13 mouse cellular contexts compared by ENCODE assay signal in genomic region chr5:104096078-104096938, GRCm38 (mm10). TPM values are rescaled to one million over a fixed set of nuclear protein-coding genes. Genes with fewer than 3 reads are reported as not detected.
DNase-seq lines count a peak whose midpoint lies in the region; ATAC-seq lines count a peak whose summit lies in the region.
"Had no signal": no experiment of that assay in that cellular context is flagged by ENCODE, and none has a peak within 500 bp of the region (broad histone marks: within the 10 kb centered on the region; RNA-seq: fewer than 3 reads in every experiment).

No protein-coding gene starts in this region.

- no peaks in the 10 kb centered on the region for H3K36me3 ChIP-seq in limb, embryonic 15.5 days
- H3K36me3 ChIP-seq: hindbrain, embryonic 12.5 days; liver, embryonic 15.5 days had no signal

- no peak overlapping the region for H3K4me3 ChIP-seq in limb, embryonic 15.5 days
- H3K4me3 ChIP-seq: hindbrain, embryonic 12.5 days; liver, embryonic 15.5 days; neural tube, embryonic 12.5 days had no signal

- peak overlapping the region; percentile 58 for H3K27ac ChIP-seq in limb, embryonic 15.5 days
- H3K27ac ChIP-seq: hindbrain, embryonic 12.5 days; liver, embryonic 15.5 days; neural tube, embryonic 12.5 days had no signal

- WGBS in limb, embryonic 15.5 days = 37% methylated on average over 16 of the region's 16 CpGs

- H3K4me1 ChIP-seq in limb, embryonic 15.5 days = peaks cover 9% of the 10 kb centered on the region; the same call in 1 of the 2 replicates
- H3K4me1 ChIP-seq: liver, embryonic 15.5 days had no signal

- H3K9ac ChIP-seq in limb, embryonic 15.5 days = no peak overlapping the region
- H3K9ac ChIP-seq: hindbrain, embryonic 12.5 days; liver, embryonic 15.5 days; neural tube, embryonic 12.5 days had no signal

- ATAC-seq in frontal cortex, adult (ENCODE audit: low TSS enrichment) = 0 out of 2 replicates have a peak, but pooled peaks have one; percentile 24
- ATAC-seq in limb, embryonic 15.5 days (ENCODE audit: insufficient number of reproducible peaks, low FRiP score, low TSS enrichment, low read depth) = no peak
- no peak for ATAC-seq in megakaryocyte-erythroid progenitor cell, adult 5-6 weeks (replicated peaks; ENCODE audit: low FRiP score, low TSS enrichment, poor library complexity, severe bottlenecking)

- no peaks in the 10 kb centered on the region for H3K27me3 ChIP-seq in limb, embryonic 15.5 days
- H3K27me3 ChIP-seq: hindbrain, embryonic 12.5 days; liver, embryonic 15.5 days; neural tube, embryonic 12.5 days had no signal

- H3K4me2 ChIP-seq in limb, embryonic 15.5 days = no peak overlapping the region
- H3K4me2 ChIP-seq: hindbrain, embryonic 12.5 days; liver, embryonic 15.5 days; neural tube, embryonic 12.5 days had no signal

- DNase-seq in frontal cortex, postnatal 14 days (ENCODE audit: low spot score in 2 of 2) = no peak
- peak; percentile 67 for DNase-seq in MN1 (ENCODE audit: low spot score)
- peak; percentile 26 to 55 for DNase-seq in heart, postnatal 36 days
- no peak for DNase-seq in thymus, postnatal 14 days
- no peak for DNase-seq in spleen, adult 18-20 months
- DNase-seq: cerebellum, postnatal 36 days had no signal

- intact Hi-C loops in heart, postnatal 36 days (cut with DNase I) = loop anchor here (2.0 kb wide), 1 partner anchor 16 kb away; the partner anchor contains the start of gene Sparcl1

- H3K9me3 ChIP-seq in limb, embryonic 15.5 days = no peaks in the 10 kb centered on the region
- H3K9me3 ChIP-seq: hindbrain, embryonic 12.5 days; liver, embryonic 15.5 days; neural tube, embryonic 12.5 days had no signal

RNA-seq across cellular contexts. Expression of gene Sparcl1, which starts 17.2 kb away (rescaled TPM):
- total RNA-seq in heart, postnatal 36 days (2021) = 100 to 1,000 TPM; 218 to 246 TPM
- polyA plus RNA-seq in limb, embryonic 15.5 days (2015; fragmentation: Nextera tagmentation; extraction: Ambion mirVana) = 96.7 and 115 TPM in 2 replicates
- not detected in 2 replicates for total RNA-seq in megakaryocyte-erythroid progenitor cell, adult 5-6 weeks (2014; fragmentation: Nextera tagmentation)
- not detected in 2 replicates for total RNA-seq in megakaryocyte-erythroid progenitor cell, adult 5-6 weeks (2017)

RNA-seq across cellular contexts. Expression of gene Gm17660, which starts 18.9 kb away (rescaled TPM):
- not detected for total RNA-seq in heart, postnatal 36 days (2021)
- not detected in 2 replicates for polyA plus RNA-seq in limb, embryonic 15.5 days (2015; fragmentation: Nextera tagmentation; extraction: Ambion mirVana)
- not detected in 2 replicates for total RNA-seq in megakaryocyte-erythroid progenitor cell, adult 5-6 weeks (2014; fragmentation: Nextera tagmentation)
- not detected in 2 replicates for total RNA-seq in megakaryocyte-erythroid progenitor cell, adult 5-6 weeks (2017)
- polyA plus RNA-seq: hindbrain, embryonic 12.5 days; liver, embryonic 15.5 days; neural tube, embryonic 12.5 days; thymus, postnatal 0 days had no signal

RNA-seq across cellular contexts. Expression of gene Nudt9, which starts 50.2 kb away (rescaled TPM):
- 10 to 100 TPM; 53.7 to 55.6 TPM for total RNA-seq in heart, postnatal 36 days (2021)
- 57.0 and 59.6 TPM in 2 replicates for polyA plus RNA-seq in limb, embryonic 15.5 days (2015; fragmentation: Nextera tagmentation; extraction: Ambion mirVana)
- total RNA-seq in megakaryocyte-erythroid progenitor cell, adult 5-6 weeks (2014; fragmentation: Nextera tagmentation) = 117 and 120 TPM in 2 replicates
- total RNA-seq in megakaryocyte-erythroid progenitor cell, adult 5-6 weeks (2017) = 159 and 167 TPM in 2 replicates

Comparison
In these comparisons a context has a peak if more than half of its experiments do, and no peak if none do; other contexts are left out.
1. DNase-seq: peak in MN1 (single experiment) and heart, postnatal 36 days (2 of 2); none in frontal cortex, postnatal 14 days (0 of 2), thymus, postnatal 14 days (single experiment) and spleen, adult 18-20 months (0 of 2).
2. RNA of gene Sparcl1, which starts 17.2 kb away (total RNA-seq): 218 to 246 TPM in heart, postnatal 36 days; not detected in megakaryocyte-erythroid progenitor cell, adult 5-6 weeks; every median in the first group is over 100 times any median in the second.